Mouse (Mus musculus) erythroblast, embryonic 14.5 days (primary cell): Measurements from ENCODE around the gene Asb13.

Experiments
- GATA1 ChIP-seq: IDR thresholded peaks from 2 replicates; pipeline ENCODE4 v1.6.1; 2012; ENCODE audit warnings: low read length, inconsistent platforms, mixed read lengths
- TAL1 ChIP-seq: IDR thresholded peaks from 3 replicates; pipeline ENCODE4 v1.6.1; 2012; ENCODE audit warnings: low read length, inconsistent platforms, mixed read lengths

- TF ChIP-seq GATA1 (no peak), TAL1 (no peak)
Observed at GRCm38 (mm10) chr13:3642049-3642448, 8.2 kb downstream of the Asb13 start.
